Mouse (Mus musculus): ENCODE data around the gene Vmn1r95. TPM values are rescaled to one million over a fixed set of nuclear protein-coding genes. Genes with fewer than 3 reads are reported as not detected.
"Not testable (repeated sequence)": the region's sequence is repeated elsewhere in the genome, so short reads cannot be mapped to it uniquely, and the experiment has no call there.

Vmn1r95 gene
- polyA plus RNA-seq (2015; fragmentation: Nextera tagmentation; extraction: Ambion mirVana): not detected in 2 replicates

GRCm38 (mm10) chr7:20193410-20193809 lies at the start of gene Vmn1r95:
TSS of gene Vmn1r95 (plus strand) at chr7:20193710.
- H3K36me3 ChIP-seq; H3K4me3 ChIP-seq; H3K4me1 ChIP-seq (replicated peaks); H3K27me3 ChIP-seq; H3K9me3 ChIP-seq; ATAC-seq (ENCODE audit: low FRiP score); H3K9ac ChIP-seq; H3K27ac ChIP-seq; H3K4me2 ChIP-seq: not testable (repeated sequence)
- no CpG with 5 or more reads among the region's 3 CpGs for WGBS

- H3K4me3 ChIP-seq; H3K9me3 ChIP-seq; H3K4me1 ChIP-seq (replicated peaks); H3K27ac ChIP-seq; H3K4me2 ChIP-seq; H3K36me3 ChIP-seq; H3K9ac ChIP-seq; H3K27me3 ChIP-seq; ATAC-seq (ENCODE audit: low FRiP score): not testable (repeated sequence)
- WGBS: no CpG with 5 or more reads among the region's 3 CpGs
Measured at GRCm38 (mm10) chr7:20168277-20168676, 25.2 kb upstream of the Vmn1r95 start, which contains the start of gene Vmn1r94. TSS of gene Vmn1r94 (minus strand) at chr7:20168377.

- not testable (repeated sequence) for H3K4me1 ChIP-seq (replicated peaks); H3K4me3 ChIP-seq; H3K27ac ChIP-seq; H3K9ac ChIP-seq; H3K4me2 ChIP-seq; H3K36me3 ChIP-seq; H3K9me3 ChIP-seq; H3K27me3 ChIP-seq; ATAC-seq (ENCODE audit: low FRiP score)
- WGBS: no CpG with 5 or more reads among the region's 2 CpGs
Measured at GRCm38 (mm10) chr7:20205507-20205906, 12.0 kb downstream of the Vmn1r95 start, which contains the start of gene Gm6164. TSS of gene Gm6164 (minus strand) at chr7:20205607.

DNA sequence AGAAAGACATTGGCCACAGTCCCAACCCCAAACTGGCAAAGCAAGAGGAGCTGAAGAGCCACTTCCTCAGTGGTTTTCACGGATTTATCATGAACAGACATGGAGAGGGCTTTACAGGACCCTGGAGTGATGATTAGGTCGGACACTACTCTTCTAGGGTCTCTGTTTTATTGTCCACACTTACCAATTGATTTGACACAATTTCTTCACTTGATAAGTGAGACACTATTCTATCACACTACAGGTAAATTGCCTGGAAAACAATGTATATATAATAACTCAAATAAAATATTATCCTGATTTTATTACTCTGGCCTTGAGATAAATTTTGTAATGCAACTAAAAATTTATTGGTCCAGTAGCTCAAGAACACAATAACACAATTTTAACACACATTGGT lies 40.2 kb downstream of the Vmn1r95 start, which contains the start of gene Gm4498:
Gene Gm4498 (minus strand): TSS at position 101 of the 400 bp plus-strand sequence.
- not testable (repeated sequence) for ATAC-seq (ENCODE audit: low FRiP score); H3K9ac ChIP-seq; H3K27ac ChIP-seq; H3K27me3 ChIP-seq; H3K4me3 ChIP-seq; H3K4me2 ChIP-seq; H3K36me3 ChIP-seq; H3K4me1 ChIP-seq (replicated peaks); H3K9me3 ChIP-seq
- no CpG with 5 or more reads among the region's 2 CpGs for WGBS

Other genes with a start within 250 kb of the Vmn1r95 start
- 0.13 TPM in 1 of 2 replicates, not detected in the other for gene Igsf23, start 243.0 kb upstream of the Vmn1r95 start, polyA plus RNA-seq (2015; fragmentation: Nextera tagmentation; extraction: Ambion mirVana)
- not detected in 2 replicates for gene Ceacam20, start 228.3 kb upstream of the Vmn1r95 start, polyA plus RNA-seq (2015; fragmentation: Nextera tagmentation; extraction: Ambion mirVana)
- gene Nlrp9b, start 202.2 kb upstream of the Vmn1r95 start, polyA plus RNA-seq (2015; fragmentation: Nextera tagmentation; extraction: Ambion mirVana): not detected in 2 replicates
- gene Vmn1r91, start 94.0 kb upstream of the Vmn1r95 start, polyA plus RNA-seq (2015; fragmentation: Nextera tagmentation; extraction: Ambion mirVana): not detected in 2 replicates
- gene Gm16442, start 71.1 kb upstream of the Vmn1r95 start, polyA plus RNA-seq (2015; fragmentation: Nextera tagmentation; extraction: Ambion mirVana): not detected in 2 replicates
- gene Vmn1r93, start 54.6 kb upstream of the Vmn1r95 start, polyA plus RNA-seq (2015; fragmentation: Nextera tagmentation; extraction: Ambion mirVana): not detected in 2 replicates
- not detected in 2 replicates for gene Vmn1r94, start 25.3 kb upstream of the Vmn1r95 start, polyA plus RNA-seq (2015; fragmentation: Nextera tagmentation; extraction: Ambion mirVana)
- gene Gm6164, start 11.9 kb downstream of the Vmn1r95 start, polyA plus RNA-seq (2015; fragmentation: Nextera tagmentation; extraction: Ambion mirVana): not detected in 2 replicates
- gene Gm4498, start 40.1 kb downstream of the Vmn1r95 start, polyA plus RNA-seq (2015; fragmentation: Nextera tagmentation; extraction: Ambion mirVana): not detected in 2 replicates
- gene Gm5890, start 69.1 kb downstream of the Vmn1r95 start, polyA plus RNA-seq (2015; fragmentation: Nextera tagmentation; extraction: Ambion mirVana): not detected in 2 replicates
- not detected in 2 replicates for gene Gm4133, start 140.4 kb downstream of the Vmn1r95 start, polyA plus RNA-seq (2015; fragmentation: Nextera tagmentation; extraction: Ambion mirVana)
- gene Gm5728, start 181.7 kb downstream of the Vmn1r95 start, polyA plus RNA-seq (2015; fragmentation: Nextera tagmentation; extraction: Ambion mirVana): not detected in 2 replicates
- gene Vmn1r100, start 224.2 kb downstream of the Vmn1r95 start, polyA plus RNA-seq (2015; fragmentation: Nextera tagmentation; extraction: Ambion mirVana): not detected in 2 replicates
- not detected in 2 replicates for gene Vmn1r101, start 248.9 kb downstream of the Vmn1r95 start, polyA plus RNA-seq (2015; fragmentation: Nextera tagmentation; extraction: Ambion mirVana)

Measured in hindbrain, embryonic 13.5 days (tissue).